Mouse (Mus musculus) ovary, adult 2 months (tissue): ENCODE results near the gene Cpox. TPM values are rescaled to one million over a fixed set of nuclear protein-coding genes. Genes with fewer than 3 reads are reported as not detected.

ENCODE experiments used
- polyA plus RNA-seq: library from polyadenylated mRNA; depleted of rRNA; stranded (reverse); fragments of >200 nt; gene quantifications from 2 replicates; pipeline ENCODE4 v1.2.3, GENCODE M21; 2012; rRNA removed

The Cpox gene
- 19.2 and 27.5 TPM in 2 replicates for polyA plus RNA-seq

DNA sequence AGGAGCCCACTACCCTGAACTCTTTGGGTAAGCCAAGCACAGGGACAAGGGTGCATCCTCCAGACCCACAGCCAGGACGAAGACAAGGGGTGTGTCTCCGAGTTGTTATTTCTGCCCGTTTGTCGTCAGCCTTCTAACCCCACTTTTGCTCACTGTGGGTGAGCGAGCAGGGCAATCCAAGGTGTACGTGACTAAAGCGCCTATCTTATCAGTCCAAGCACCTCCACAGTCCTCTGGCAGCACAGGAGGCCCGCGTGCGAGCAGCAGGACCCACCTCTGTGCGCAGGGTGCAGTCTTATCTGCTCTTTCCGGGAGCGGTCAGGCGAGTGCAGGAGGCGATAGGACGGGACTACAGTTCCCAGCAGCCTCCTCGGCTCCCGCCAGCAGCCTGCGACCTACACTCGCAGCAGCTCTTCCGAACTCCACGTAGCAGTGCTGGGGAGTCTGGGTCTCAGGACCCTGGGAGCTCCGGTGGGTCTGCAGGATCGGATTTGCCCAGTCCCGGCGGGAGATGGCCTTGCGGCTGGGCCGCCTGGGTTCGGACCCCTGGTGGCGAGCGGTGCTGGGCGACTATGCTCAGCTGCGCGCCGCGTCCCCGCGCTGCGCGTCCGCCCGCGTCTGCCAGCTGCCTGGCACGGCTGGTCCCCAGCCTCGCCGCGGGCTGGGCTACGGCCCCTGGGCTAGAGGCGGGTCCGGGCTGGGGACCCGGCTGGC lies at the start of gene Cpox:
Cpox (plus strand) TSS at position 376 of the 714 bp plus-strand sequence.

DNA sequence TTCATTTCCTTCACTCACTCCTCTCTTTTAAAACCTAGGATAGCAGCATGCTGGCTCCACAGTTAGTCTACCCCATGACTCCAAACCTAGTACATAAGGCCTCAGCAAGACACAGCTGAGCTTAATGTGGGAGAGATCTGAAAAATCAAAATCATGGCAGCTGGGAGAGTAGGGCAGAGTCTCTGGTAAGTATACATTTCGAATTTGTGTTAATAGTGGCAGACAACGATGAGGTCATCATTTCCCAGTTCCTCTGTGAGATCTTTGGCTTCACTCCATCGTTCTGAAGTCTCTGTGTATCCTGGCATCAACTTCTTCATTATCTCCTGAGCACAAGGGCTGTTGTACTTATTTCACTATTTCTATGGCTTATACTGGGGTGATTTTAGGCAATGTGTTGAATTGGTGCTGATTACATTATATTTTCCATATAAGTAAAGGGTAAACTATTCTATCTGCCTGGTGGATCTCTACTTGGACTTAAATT lies 31.4 kb upstream of the Cpox start, which contains the start of gene E330017A01Rik:
E330017A01Rik (minus strand) TSS at position 51 of the 487 bp plus-strand sequence.

DNA sequence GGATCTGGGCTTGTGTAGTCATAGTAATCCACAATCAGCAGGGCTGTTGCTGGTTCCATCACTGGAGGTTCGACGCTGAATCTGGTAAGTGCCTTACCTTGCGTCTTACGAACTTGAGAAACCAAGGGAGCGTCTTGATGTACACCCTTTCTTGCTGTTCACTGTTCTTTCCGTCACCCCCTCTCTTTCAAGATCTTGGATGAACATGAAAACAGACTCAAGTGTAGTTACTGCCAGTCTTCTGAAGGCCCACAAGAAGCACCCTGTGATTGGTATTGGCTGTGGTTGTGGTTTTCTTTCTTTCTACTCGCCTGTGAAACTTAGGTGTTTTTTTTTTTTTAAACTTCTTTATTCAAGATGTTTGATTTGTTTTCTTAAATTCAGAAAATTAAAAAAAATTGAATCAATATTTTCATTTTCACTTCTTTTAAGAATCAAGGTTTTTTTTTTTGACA lies 48.6 kb downstream of the Cpox start, which contains the start of gene Gpr15:
Gpr15 (minus strand) TSS at position 405 of the 455 bp plus-strand sequence.

DNA sequence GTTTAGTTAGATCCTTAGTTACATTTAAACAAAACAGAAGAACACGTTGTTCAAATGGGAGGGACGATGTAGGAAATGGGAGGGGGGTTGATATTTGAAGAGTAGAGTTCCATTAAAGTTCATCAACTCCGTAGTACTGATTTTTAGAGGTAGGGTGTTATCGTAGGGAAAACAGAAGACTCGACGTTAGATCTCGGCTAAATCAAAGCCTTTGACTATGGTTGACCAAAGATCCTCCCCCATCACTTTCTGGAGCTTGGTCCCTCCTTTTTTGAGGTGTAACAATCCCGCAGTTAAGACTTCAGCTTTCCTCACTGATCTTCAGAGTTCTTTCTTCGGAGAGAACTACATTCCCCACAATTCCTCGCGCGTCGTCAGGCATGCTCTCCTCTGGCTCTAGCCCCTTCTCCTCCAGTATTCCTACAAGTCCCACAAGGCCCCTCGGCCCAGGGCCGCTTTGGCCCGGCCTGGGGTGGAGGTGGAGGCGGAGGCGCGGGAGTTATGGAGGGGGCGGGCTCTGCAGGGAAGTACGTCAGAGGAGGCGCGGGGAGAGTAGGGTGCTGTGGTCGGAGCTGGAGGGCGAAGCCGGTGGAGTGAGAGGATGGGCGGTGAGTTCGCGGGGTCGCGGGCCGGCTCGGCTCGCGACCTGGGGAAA lies 57.5 kb downstream of the Cpox start, which contains the start of gene Cldnd1:
Cldnd1 (plus strand) TSS at position 434 of the 655 bp plus-strand sequence.

DNA sequence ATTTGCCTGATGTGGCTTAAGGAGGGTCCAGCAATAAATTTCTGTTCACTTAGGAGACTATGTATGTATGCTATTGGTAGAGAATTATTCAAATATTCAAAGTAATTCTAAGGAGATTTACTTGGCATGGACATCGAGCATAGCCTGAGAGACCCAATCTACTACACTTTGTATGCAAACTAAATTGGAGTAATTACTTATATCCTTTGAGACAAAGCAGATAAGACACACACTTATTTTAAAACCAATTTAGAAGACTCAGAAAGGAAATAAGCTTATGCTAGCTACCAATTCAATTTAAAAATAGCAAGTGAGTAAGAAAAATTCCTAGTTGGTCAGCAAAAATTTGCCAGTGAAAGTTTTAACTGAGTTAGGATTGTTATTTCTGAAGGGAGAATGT lies 93.0 kb downstream of the Cpox start, which contains the start of gene Olfr172:
Olfr172 (minus strand) TSS at position 101 of the 400 bp plus-strand sequence.

Other genes with a start within 250 kb of the Cpox start
- gene St3gal6, start 146.0 kb upstream of the Cpox start, polyA plus RNA-seq, result 14.5 and 16.7 TPM in 2 replicates
- gene Gm813, start 53.3 kb upstream of the Cpox start, polyA plus RNA-seq, result 1.5 and 1.7 TPM in 2 replicates
- 0.47 and 0.83 TPM in 2 replicates for gene E330017A01Rik, start 31.6 kb upstream of the Cpox start, polyA plus RNA-seq
- not detected in 2 replicates for gene Gpr15, start 48.8 kb downstream of the Cpox start, polyA plus RNA-seq
- 71.2 and 80.6 TPM in 2 replicates for gene Cldnd1, start 57.6 kb downstream of the Cpox start, polyA plus RNA-seq
- gene Olfr172, start 92.9 kb downstream of the Cpox start, polyA plus RNA-seq, result not detected in 2 replicates
- not detected in 2 replicates for gene Olfr173, start 130.0 kb downstream of the Cpox start, polyA plus RNA-seq
- gene Olfr175-ps1, start 156.5 kb downstream of the Cpox start, polyA plus RNA-seq, result not detected in 2 replicates
- gene Olfr177, start 204.5 kb downstream of the Cpox start, polyA plus RNA-seq, result not detected in 2 replicates
- gene Olfr178, start 221.8 kb downstream of the Cpox start, polyA plus RNA-seq, result not detected in 2 replicates